In genomic region chr12:36726026-36726425, GRCm38 (mm10) we compare ENCODE assay signal across 24 mouse cellular contexts.
DNase-seq lines count a peak whose midpoint lies in the region; ATAC-seq lines count a peak whose summit lies in the region.
"Had no signal": no experiment of that assay in that cellular context is flagged by ENCODE, and none has a peak within 500 bp of the region (broad histone marks: within the 10 kb centered on the region; RNA-seq: fewer than 3 reads in every experiment).

No protein-coding gene starts in this region.

- no peaks in the 10 kb centered on the region for H3K4me1 ChIP-seq in kidney, embryonic 16.5 days (ENCODE audit: insufficient read depth, low read length)
- peaks cover 16% of the 10 kb centered on the region for H3K4me1 ChIP-seq in brown adipose tissue, adult 24 weeks (ENCODE audit: control insufficient read depth, insufficient read depth, insufficient read length, low read length)

- WGBS in kidney, embryonic 16.5 days, result 29% methylated on average over 1 of the region's 1 CpGs

- peak; percentile 17 for DNase-seq in kidney, adult 9 months
- no peak for DNase-seq in kidney, postnatal 36 days
- DNase-seq in kidney, adult 11 months, result no peak
- DNase-seq: adrenal gland, postnatal 36 days; cerebellum, adult 11 months; cerebellum, adult 2 months; cerebellum, adult 9-11 months; cerebellum, postnatal 25 days; forebrain, postnatal 0 days; gastrocnemius, adult 2 months; gastrocnemius, postnatal 14 days; heart, adult 11 months; heart, postnatal 14 days; heart, postnatal 4 days had no signal

- H3K27me3 ChIP-seq in kidney, embryonic 16.5 days (ENCODE audit: insufficient read depth, low read length), result no peaks in the 10 kb centered on the region
- H3K27me3 ChIP-seq: embryonic facial prominence, embryonic 12.5 days; embryonic facial prominence, embryonic 15.5 days; heart, embryonic 13.5 days had no signal

- ATAC-seq in kidney, embryonic 16.5 days (ENCODE audit: low FRiP score, low TSS enrichment), result peak; percentile 84; the same call in 1 of the 2 replicates
- ATAC-seq in activated CD4-positive, CD25-positive, alpha-beta regulatory T cell, adult 4 months, result no peak
- ATAC-seq: CD4-positive, CD25-positive, alpha-beta regulatory T cell, adult 4 months; forebrain, embryonic 14.5 days; forebrain, postnatal 0 days; hindbrain, postnatal 0 days had no signal

- H3K4me3 ChIP-seq in kidney, embryonic 16.5 days (ENCODE audit: low read length), result no peak overlapping the region
- H3K4me3 ChIP-seq in brown adipose tissue, adult 24 weeks (ENCODE audit: insufficient read depth, low read depth, low read length), result no peak overlapping the region
- H3K4me3 ChIP-seq: embryonic facial prominence, embryonic 12.5 days; embryonic facial prominence, embryonic 15.5 days; gastrocnemius, adult 2 months; heart, embryonic 13.5 days had no signal

- no peak overlapping the region for H3K27ac ChIP-seq in kidney, embryonic 16.5 days (ENCODE audit: low read length)
- H3K27ac ChIP-seq in brown adipose tissue, adult 24 weeks (replicated peaks; ENCODE audit: low read depth, low read length), result peak overlapping the region; percentile 69; the same call in 1 of the 2 replicates
- H3K27ac ChIP-seq: embryonic facial prominence, embryonic 12.5 days; embryonic facial prominence, embryonic 15.5 days; gastrocnemius, adult 2 months; heart, embryonic 13.5 days; hindbrain, embryonic 14.5 days; hindbrain, postnatal 0 days had no signal

- no peaks in the 10 kb centered on the region for H3K9me3 ChIP-seq in kidney, embryonic 16.5 days (ENCODE audit: low read length)
- H3K9me3 ChIP-seq: embryonic facial prominence, embryonic 12.5 days; embryonic facial prominence, embryonic 15.5 days; heart, embryonic 13.5 days had no signal

- no peak overlapping the region for H3K9ac ChIP-seq in kidney, embryonic 16.5 days (replicated peaks; ENCODE audit: low read length)
- H3K9ac ChIP-seq: embryonic facial prominence, embryonic 12.5 days; embryonic facial prominence, embryonic 15.5 days; forebrain, postnatal 0 days; heart, embryonic 13.5 days; hindbrain, embryonic 14.5 days had no signal

- no peaks in the 10 kb centered on the region for H3K36me3 ChIP-seq in kidney, embryonic 16.5 days (ENCODE audit: insufficient read depth, low read length)
- H3K36me3 ChIP-seq: embryonic facial prominence, embryonic 12.5 days; embryonic facial prominence, embryonic 15.5 days; heart, embryonic 13.5 days had no signal

- no peak overlapping the region for H3K4me2 ChIP-seq in kidney, embryonic 16.5 days (replicated peaks; ENCODE audit: low read depth, low read length)
- H3K4me2 ChIP-seq: embryonic facial prominence, embryonic 12.5 days; embryonic facial prominence, embryonic 15.5 days; heart, embryonic 13.5 days; hindbrain, embryonic 14.5 days had no signal
